Mouse (Mus musculus): ENCODE measurements around the gene Fcgr1. TPM values are rescaled to one million over a fixed set of nuclear protein-coding genes. Genes with fewer than 3 reads are reported as not detected.

Gene Fcgr1
- polyA plus RNA-seq, 1 experiment = 1.3 TPM

- DNase-seq = no peak
- WGBS = 95% methylated on average over 2 of the region's 2 CpGs
- TF ChIP-seq CTCF (conservative IDR thresholded peaks at IDR 0.05; ENCODE audit: insufficient read depth, insufficient read length, low read depth, low read length) (no peak), POLR2A (IDR thresholded peaks at IDR 0.05; ENCODE audit: low read depth, low read length) (no peak)
Measured at GRCm38 (mm10) chr3:96234914-96235313, 58.9 kb downstream of the Fcgr1 start.

More at GRCm38 (mm10) chr3:96234914-96235313, 58.9 kb downstream of the Fcgr1 start:
- Histone ChIP-seq H3K4me3 (ENCODE audit: insufficient read depth, low read depth, low read length) (no peak overlapping the region), H3K4me1 (ENCODE audit: control insufficient read depth, insufficient read depth, low read length) (no peaks in the 10 kb centered on the region; the same call in 1 of the 2 replicates), H3K36me3 (ENCODE audit: control insufficient read depth, insufficient read depth, low read length) (no peaks in the 10 kb centered on the region), H3K27me3 (replicated peaks; ENCODE audit: control insufficient read depth, insufficient read depth, low read length) (no peaks in the 10 kb centered on the region), H3K27ac (ENCODE audit: insufficient read depth, low read depth, low read length) (no peak overlapping the region)

Other genes starting within 250 kb of the Fcgr1 start
- 6.7 and 7.9 TPM in 2 replicates for gene Vps45, start 235.5 kb downstream of the Fcgr1 start, polyA plus RNA-seq (2012; rRNA removed)
- 10.1 and 15.0 TPM in 2 replicates for gene Otud7b, start 189.4 kb downstream of the Fcgr1 start, polyA plus RNA-seq (2012; rRNA removed)
- gene Mtmr11, start 132.0 kb downstream of the Fcgr1 start, polyA plus RNA-seq (2012; rRNA removed) = 56.8 and 65.7 TPM in 2 replicates
- 52.6 and 57.3 TPM in 2 replicates for gene Sf3b4, start 121.6 kb downstream of the Fcgr1 start, polyA plus RNA-seq (2012; rRNA removed)
- 20.8 and 27.3 TPM in 2 replicates for gene Sv2a, start 112.8 kb downstream of the Fcgr1 start, polyA plus RNA-seq (2012; rRNA removed)
- gene Bola1, start 74.3 kb downstream of the Fcgr1 start, polyA plus RNA-seq (2012; rRNA removed) = 67.8 and 79.8 TPM in 2 replicates
- 0.66 and 1.7 TPM in 2 replicates for gene Hist2h2ab, start 74.1 kb downstream of the Fcgr1 start, polyA plus RNA-seq (2012; rRNA removed)
- 3.7 and 6.3 TPM in 2 replicates for gene Hist2h2ac, start 73.1 kb downstream of the Fcgr1 start, polyA plus RNA-seq (2012; rRNA removed)
- 5.1 and 6.0 TPM in 2 replicates for gene Hist2h2be, start 72.8 kb downstream of the Fcgr1 start, polyA plus RNA-seq (2012; rRNA removed)
- gene Hist2h3c2, start 54.8 kb downstream of the Fcgr1 start, polyA plus RNA-seq (2012; rRNA removed) = 8.6 and 12.9 TPM in 2 replicates
- gene Hist2h2aa2, start 53.7 kb downstream of the Fcgr1 start, polyA plus RNA-seq (2012; rRNA removed) = 162 and 196 TPM in 2 replicates
- 285 and 388 TPM in 2 replicates for gene Hist2h2aa1, start 48.5 kb downstream of the Fcgr1 start, polyA plus RNA-seq (2012; rRNA removed)
- not detected in 2 replicates for gene Hist2h3c1, start 47.3 kb downstream of the Fcgr1 start, polyA plus RNA-seq (2012; rRNA removed)
- 1.5 and 2.7 TPM in 2 replicates for gene Hist2h4, start 30.7 kb downstream of the Fcgr1 start, polyA plus RNA-seq (2012; rRNA removed)
- 10.1 and 14.1 TPM in 2 replicates for gene Hist2h3b, start 25.3 kb downstream of the Fcgr1 start, polyA plus RNA-seq (2012; rRNA removed)
- gene Hist2h2bb, start 24.2 kb downstream of the Fcgr1 start, polyA plus RNA-seq (2012; rRNA removed) = 0.97 and 1.1 TPM in 2 replicates
- gene BC107364, start 158.3 kb upstream of the Fcgr1 start, polyA plus RNA-seq (2012; rRNA removed) = 0.08 and 0.14 TPM in 2 replicates
- gene Hfe2, start 231.2 kb upstream of the Fcgr1 start, polyA plus RNA-seq (2012; rRNA removed) = 0.23 and 3.9 TPM in 2 replicates

All from kidney, adult 2 months (tissue).